Mouse (Mus musculus) kidney, adult 2 months (tissue): ENCODE results near the gene Srxn1. TPM values are rescaled to one million over a fixed set of nuclear protein-coding genes. Genes with fewer than 3 reads are reported as not detected.

Experiments
- DNase-seq: peaks from one replicate; pipeline ENCODE4 v3.0.0; 2021
- H3K27ac ChIP-seq: fragments of 200-500 bp; 2 replicates; pipeline ENCODE4 v1.5.1; 2012; ENCODE audit warnings: low read depth, low read length, control low read depth, inconsistent platforms; ENCODE audit not compliant: insufficient read depth
- H3K27me3 ChIP-seq: fragments of 200-500 bp; replicated peaks from 2 replicates; pipeline ENCODE4 v1.6.1; 2012; ENCODE audit warnings: mild to moderate bottlenecking, moderate library complexity, low read length, inconsistent platforms; ENCODE audit not compliant: control insufficient read depth, insufficient read depth
- H3K36me3 ChIP-seq: fragments of 200-500 bp; 2 replicates; pipeline ENCODE4 v1.6.1; 2012; ENCODE audit warnings: mild to moderate bottlenecking, moderate library complexity, low read length, inconsistent platforms; ENCODE audit not compliant: control insufficient read depth, insufficient read depth
- H3K4me1 ChIP-seq: fragments of 200-500 bp; 2 replicates; pipeline ENCODE4 v1.6.1; 2011; ENCODE audit warnings: low read length; ENCODE audit not compliant: control insufficient read depth, insufficient read depth
- H3K4me3 ChIP-seq: fragments of 200-500 bp; 2 replicates; pipeline ENCODE4 v1.5.1; 2011; ENCODE audit warnings: mild to moderate bottlenecking, low read depth, low read length, control low read depth; ENCODE audit not compliant: insufficient read depth
- CTCF ChIP-seq: fragments of 200-500 bp; conservative IDR thresholded peaks from 2 replicates; pipeline ENCODE4 v1.5.1; 2011; ENCODE audit warnings: low read depth, mild to moderate bottlenecking, control low read depth, low read length, moderate library complexity, mixed read lengths; ENCODE audit not compliant: insufficient read depth, insufficient read length
- POLR2A ChIP-seq: fragments of 200-500 bp; IDR thresholded peaks from one replicate; pipeline ENCODE4 v1.6.1; 2011; ENCODE audit warnings: low read depth, low read length, control low read depth
- WGBS: fragments of 180-500 bp; shearing (Covaris S2); methylation state at CpG from one replicate; pipeline ENCODE4 v1.1.7; 2018; 5-methylcytosine and 5-hydroxymethylcytosine counted together
- polyA plus RNA-seq: library from polyadenylated mRNA; depleted of rRNA; stranded (reverse); fragments of >200 nt; gene quantifications from 2 replicates; pipeline ENCODE4 v1.2.3, GENCODE M21; 2012

Gene Srxn1
- polyA plus RNA-seq, 1 experiment = 113 TPM

GRCm38 (mm10) chr2:152111920-152112319 lies 6.6 kb downstream of the Srxn1 start:
- 9% methylated on average over 7 of the region's 7 CpGs for WGBS
- no peak for TF ChIP-seq POLR2A
- TF ChIP-seq CTCF = peak; percentile 100
- Histone ChIP-seq H3K4me1 (0 out of 2 replicates have a peak, but pooled peaks cover under 1% of the 10 kb centered on the region), H3K36me3 (no peaks in the 10 kb centered on the region), H3K27ac (no peak overlapping the region), H3K4me3 (no peak overlapping the region), H3K27me3 (no peaks in the 10 kb centered on the region)
- peak; percentile 91 for DNase-seq

- H3K27ac ChIP-seq = no peak overlapping the region
- no peak for DNase-seq
- no peaks in the 10 kb centered on the region for H3K27me3 ChIP-seq
- H3K4me1 ChIP-seq = no peaks in the 10 kb centered on the region
- H3K36me3 ChIP-seq = no peaks in the 10 kb centered on the region
- H3K4me3 ChIP-seq = no peak overlapping the region
- TF ChIP-seq POLR2A = no peak
- 93% methylated on average over 5 of the region's 5 CpGs for WGBS
Observed at GRCm38 (mm10) chr2:152112490-152112889, 7.2 kb downstream of the Srxn1 start.

GRCm38 (mm10) chr2:152112970-152113369 lies 7.7 kb downstream of the Srxn1 start:
- Histone ChIP-seq H3K36me3 (no peaks in the 10 kb centered on the region), H3K27ac (no peak overlapping the region), H3K4me3 (no peak overlapping the region), H3K27me3 (no peaks in the 10 kb centered on the region), H3K4me1 (no peaks in the 10 kb centered on the region)
- DNase-seq = no peak
- no peak for TF ChIP-seq CTCF
- no peak for TF ChIP-seq POLR2A
- WGBS = 77% methylated on average over 10 of the region's 10 CpGs

- Histone ChIP-seq H3K4me1 (no peaks in the 10 kb centered on the region), H3K4me3 (no peak overlapping the region), H3K27ac (no peak overlapping the region), H3K27me3 (no peaks in the 10 kb centered on the region), H3K36me3 (no peaks in the 10 kb centered on the region)
- TF ChIP-seq POLR2A (no peak), CTCF (no peak)
- WGBS = 20% methylated on average over 36 of the region's 36 CpGs
- no peak for DNase-seq
Observed at GRCm38 (mm10) chr2:152114057-152114975, 9.0 kb downstream of the Srxn1 start.

- 82% methylated on average over 7 of the region's 7 CpGs for WGBS
- Histone ChIP-seq H3K36me3 (no peaks in the 10 kb centered on the region), H3K27me3 (no peaks in the 10 kb centered on the region), H3K27ac (no peak overlapping the region), H3K4me3 (no peak overlapping the region), H3K4me1 (no peaks in the 10 kb centered on the region)
- no peak for TF ChIP-seq POLR2A
- TF ChIP-seq CTCF = no peak
- DNase-seq = no peak
Observed at GRCm38 (mm10) chr2:152117694-152118093, 12.4 kb downstream of the Srxn1 start.

GRCm38 (mm10) chr2:152119228-152119865 lies 14.0 kb downstream of the Srxn1 start:
- H3K36me3 ChIP-seq = no peaks in the 10 kb centered on the region
- TF ChIP-seq CTCF = no peak
- no peak for TF ChIP-seq POLR2A
- H3K4me3 ChIP-seq = no peak overlapping the region
- no peaks in the 10 kb centered on the region for H3K27me3 ChIP-seq
- H3K27ac ChIP-seq = no peak overlapping the region
- no peak for DNase-seq
- no peaks in the 10 kb centered on the region for H3K4me1 ChIP-seq
- 59% methylated on average over 6 of the region's 6 CpGs for WGBS

- DNase-seq = no peak
- no peak overlapping the region for H3K4me3 ChIP-seq
- H3K27ac ChIP-seq = no peak overlapping the region
- H3K27me3 ChIP-seq = no peaks in the 10 kb centered on the region
- no peaks in the 10 kb centered on the region for H3K36me3 ChIP-seq
- no peak for TF ChIP-seq POLR2A
- no peak for TF ChIP-seq CTCF
- WGBS = 87% methylated on average over 9 of the region's 9 CpGs
- H3K4me1 ChIP-seq = no peaks in the 10 kb centered on the region
Observed at GRCm38 (mm10) chr2:152122896-152123295, 17.6 kb downstream of the Srxn1 start.
